Mouse (Mus musculus) adrenal gland, postnatal 36 days (tissue): ENCODE results near the gene Zfp46. TPM values are rescaled to one million over a fixed set of nuclear protein-coding genes. Genes with fewer than 3 reads are reported as not detected.

ENCODE experiments used
- DNase-seq, 2 experiments: peaks; one replicate each; pipeline ENCODE4 v3.0.0; 2021; ENCODE audit warnings: mixed read lengths in 1 of 2
- total RNA-seq, 2 experiments: library from RNA; stranded (reverse); gene quantifications; 2 replicates each; pipeline ENCODE4 v1.2.3; 2021

The Zfp46 gene
- total RNA-seq, 2 experiments from 2014 or later: 17.0 to 21.4 TPM

GRCm38 (mm10) chr4:136311042-136311999 is 26.8 kb downstream of the Zfp46 start:
- DNase-seq: peak; percentile 70 to 76

- DNase-seq: no peak
Observed at GRCm38 (mm10) chr4:136312616-136313015, 28.1 kb downstream of the Zfp46 start.

DNA sequence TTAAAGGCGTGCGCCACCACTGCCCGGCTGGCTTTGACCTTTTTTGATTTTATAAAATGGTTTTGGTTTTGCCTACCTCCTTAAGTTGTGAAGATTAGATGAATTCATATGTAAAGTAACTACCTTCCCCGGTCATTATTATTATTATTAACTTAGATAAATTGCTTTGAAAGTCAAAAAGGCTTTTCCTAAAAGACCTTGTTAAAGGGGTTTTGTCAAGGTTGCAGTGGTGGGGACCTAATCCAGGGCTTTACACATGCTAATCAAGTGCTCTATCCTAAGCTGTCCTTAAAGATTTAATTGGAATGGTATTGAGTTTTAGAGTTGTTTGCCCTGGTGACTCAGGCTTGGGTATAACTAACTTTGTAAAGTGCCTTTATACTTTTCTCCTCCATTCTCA is 33.2 kb downstream of the Zfp46 start:
- no peak for DNase-seq

DNA sequence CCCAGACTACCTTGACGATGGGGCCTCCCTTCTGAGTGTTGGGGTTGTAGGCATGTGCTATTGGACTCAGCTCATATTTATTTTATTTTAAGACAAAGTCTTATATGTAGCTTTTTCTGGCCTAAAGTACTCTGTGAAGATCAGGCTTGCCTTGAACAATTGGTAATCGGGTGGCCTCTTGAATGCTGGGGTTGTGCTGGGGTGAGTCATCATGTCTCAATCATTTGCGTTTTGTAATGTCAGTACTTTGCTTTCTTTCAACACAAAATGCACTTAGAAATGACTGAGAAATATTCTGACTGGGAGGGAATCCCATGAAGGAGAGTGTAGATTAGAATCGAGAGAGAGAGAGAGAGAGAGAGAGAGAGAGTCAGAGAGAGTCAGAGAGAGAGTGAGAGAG is 35.5 kb downstream of the Zfp46 start:
- DNase-seq: peak; percentile 24 to 34

DNA sequence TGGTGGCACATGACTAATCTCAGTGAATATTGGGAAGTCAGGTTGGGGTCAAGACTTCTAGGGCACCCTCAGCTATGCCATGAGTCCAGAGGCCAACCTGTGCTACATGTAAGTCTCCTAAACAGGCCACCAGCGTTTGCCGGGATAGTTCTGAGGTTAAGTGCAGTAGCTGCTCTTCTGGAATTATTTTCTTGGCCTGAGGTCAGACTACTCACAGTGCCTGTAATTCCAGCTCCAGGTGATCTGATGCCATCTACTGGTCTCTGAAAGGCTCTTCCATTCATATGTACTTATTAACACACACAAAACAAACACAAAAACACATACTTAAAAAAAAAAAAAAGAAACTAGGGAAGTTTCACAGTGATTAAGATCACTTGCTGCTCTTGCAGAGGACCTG is 39.7 kb downstream of the Zfp46 start:
- DNase-seq: peak in 1 of 2 experiments; percentile 51

GRCm38 (mm10) chr4:136327238-136327637 is 42.8 kb downstream of the Zfp46 start:
- no peak for DNase-seq

DNA sequence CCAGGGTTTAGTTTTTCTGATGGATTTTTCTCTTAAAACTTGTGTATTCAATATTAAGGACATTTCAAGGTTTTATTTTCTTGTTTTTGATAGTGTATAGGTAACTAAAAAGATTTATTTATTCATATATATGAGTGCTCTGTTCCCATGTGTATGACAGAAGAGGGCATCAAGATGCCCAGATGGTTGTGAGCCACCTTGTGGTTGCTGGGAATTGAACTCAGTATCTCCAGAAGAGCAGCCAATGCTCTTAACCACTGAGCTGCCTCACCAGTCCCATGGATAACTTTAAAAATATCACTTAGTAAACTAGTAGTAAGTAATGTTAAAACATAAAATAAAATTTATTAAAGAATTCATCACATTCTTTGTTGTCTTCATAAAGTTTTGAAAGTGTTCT is 43.6 kb downstream of the Zfp46 start:
- no peak for DNase-seq

GRCm38 (mm10) chr4:136331709-136332108 is 47.2 kb downstream of the Zfp46 start:
- DNase-seq: no peak

DNA sequence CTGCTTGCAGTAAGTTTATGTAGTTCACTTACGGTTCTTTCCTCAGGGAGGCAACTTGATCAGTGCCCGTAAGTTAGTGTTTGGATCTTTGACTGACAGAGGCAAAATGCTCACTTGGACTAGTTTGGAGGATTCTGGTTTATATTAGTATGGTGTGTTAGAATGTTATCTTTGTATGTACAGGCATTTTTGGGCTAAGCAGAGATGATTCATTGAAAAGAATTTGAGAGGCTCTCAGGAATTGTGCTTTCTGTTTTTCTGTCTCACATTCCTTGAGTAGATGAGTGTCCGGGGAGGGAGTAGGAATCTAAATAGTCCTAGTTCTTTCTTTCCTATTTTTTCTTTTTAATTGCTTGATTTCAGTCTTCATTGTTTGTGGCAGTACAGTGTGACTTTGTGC is 48.7 kb downstream of the Zfp46 start:
- DNase-seq: no peak

DNA sequence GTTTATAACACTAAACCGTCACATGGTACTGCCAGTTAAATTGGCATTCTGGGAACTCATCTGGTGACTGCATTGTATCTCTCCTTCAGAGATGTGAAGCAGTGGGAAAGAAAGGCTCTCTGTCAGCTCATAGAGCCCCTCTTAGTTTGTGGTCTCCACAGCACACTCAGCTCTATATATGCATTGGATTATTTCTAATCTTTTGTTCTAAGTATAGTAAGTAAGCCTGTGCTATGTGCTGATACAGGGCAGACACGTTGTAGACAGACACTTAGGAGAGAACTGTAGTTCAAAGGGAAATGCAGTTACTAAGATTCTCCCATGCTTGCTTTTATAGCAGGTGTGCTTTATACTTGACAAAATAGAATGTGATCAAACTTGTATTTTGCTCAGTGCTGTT is 50.6 kb downstream of the Zfp46 start:
- DNase-seq: no peak

DNA sequence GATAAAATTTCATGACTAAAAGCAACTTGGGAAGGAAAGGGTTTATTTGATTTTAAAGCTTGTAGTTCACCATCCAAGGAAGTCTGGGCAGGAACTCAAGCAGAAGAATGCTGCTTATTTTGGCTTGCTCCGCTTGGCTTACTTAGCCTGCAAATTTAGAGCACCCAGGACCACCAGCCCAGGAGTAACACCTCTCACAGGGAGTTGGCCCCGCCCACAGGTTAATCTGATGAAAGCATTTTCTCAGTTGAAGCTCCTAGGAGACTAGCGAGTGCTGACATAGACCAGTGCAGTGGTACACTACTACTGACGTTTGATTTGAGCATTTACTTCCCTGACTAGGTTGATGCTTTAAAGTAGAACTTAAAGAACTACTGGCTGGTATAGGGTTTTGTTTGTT is 52.6 kb downstream of the Zfp46 start:
- no peak for DNase-seq

Other genes with a start within 250 kb of the Zfp46 start
- gene Rpl11, start 231.3 kb upstream of the Zfp46 start, total RNA-seq: 100 to 1,000 TPM; 522 to 588 TPM
- gene Id3, start 141.2 kb upstream of the Zfp46 start, total RNA-seq: 10 to 100 TPM; 60.0 to 74.0 TPM
- gene E2f2, start 112.3 kb upstream of the Zfp46 start, total RNA-seq: 1 to 10 TPM; 2.1 to 2.3 TPM
- gene Asap3, start 78.3 kb upstream of the Zfp46 start, total RNA-seq: 1 to 10 TPM; 1.7 to 2.1 TPM
- 1 to 10 TPM; 2.7 to 2.8 TPM for gene Tcea3, start 37.0 kb upstream of the Zfp46 start, total RNA-seq
- gene Hnrnpr, start 26.3 kb downstream of the Zfp46 start, total RNA-seq: 10 to 100 TPM; 73.9 to 81.7 TPM
- under 1 TPM in 1 of 2 experiments, not detected in 1; 0.10 TPM for gene Htr1d, start 138.8 kb downstream of the Zfp46 start, total RNA-seq
- under 1 TPM; 0.26 to 0.53 TPM for gene 6030445D17Rik, start 177.6 kb downstream of the Zfp46 start, total RNA-seq
- 10 to 100 TPM; 30.7 to 35.7 TPM for gene Luzp1, start 185.1 kb downstream of the Zfp46 start, total RNA-seq